Mouse (Mus musculus): ENCODE results near the gene Pcsk6.

Gene Pcsk6

DNA sequence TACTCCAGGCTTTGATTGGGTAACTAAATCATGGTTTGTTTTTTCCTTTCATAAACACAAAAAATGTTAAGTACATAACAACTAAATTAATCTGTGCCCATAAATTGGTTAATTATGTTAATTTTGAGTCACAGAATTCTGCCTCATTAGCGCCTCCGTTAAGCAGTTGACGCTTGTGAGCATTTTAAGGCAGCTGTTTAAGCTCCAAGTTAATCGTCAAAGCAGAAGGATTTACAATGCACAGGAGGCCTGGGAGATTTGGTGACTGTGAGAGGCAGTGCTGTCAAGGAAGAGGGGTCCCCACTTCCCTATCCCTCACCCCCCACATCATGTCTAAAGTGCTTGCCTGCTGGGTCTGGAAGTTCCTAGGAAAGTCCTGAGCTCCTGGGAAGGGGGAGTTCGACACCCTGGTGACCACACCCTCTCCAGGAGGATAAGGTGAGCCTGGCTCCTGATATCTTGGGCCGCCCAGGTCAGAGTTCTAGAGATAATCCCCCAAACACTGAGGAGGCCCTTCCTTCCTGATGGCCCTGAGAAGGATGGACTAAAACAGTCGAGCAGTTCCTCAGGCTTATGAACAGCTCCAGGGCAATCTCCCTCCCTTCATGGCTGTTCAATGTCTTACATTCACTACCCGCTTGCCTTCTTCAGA lies 83.9 kb downstream of the Pcsk6 start:
- DNase-seq (ENCODE audit: low spot score), result no peak

DNA sequence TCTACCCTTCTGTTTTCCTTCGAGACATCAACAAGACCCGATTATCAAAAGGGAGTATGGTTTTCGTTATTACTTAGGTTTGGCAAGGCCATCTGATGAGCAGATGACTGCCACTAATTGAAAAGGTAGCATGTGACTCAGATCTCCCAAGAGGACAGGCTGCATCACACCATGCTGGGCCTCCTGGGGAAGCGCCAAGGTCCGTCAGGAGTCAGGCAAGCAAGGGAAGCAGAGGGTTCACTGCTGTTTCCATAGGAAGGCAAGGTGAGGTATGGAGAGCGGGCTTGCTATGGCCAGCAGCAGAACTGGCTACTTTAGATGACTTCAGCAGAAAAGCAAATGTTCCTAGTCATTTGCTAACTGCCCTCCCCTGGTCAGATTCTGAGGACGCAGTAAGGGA lies 84.9 kb downstream of the Pcsk6 start:
- no peak for DNase-seq (ENCODE audit: low spot score)

DNA sequence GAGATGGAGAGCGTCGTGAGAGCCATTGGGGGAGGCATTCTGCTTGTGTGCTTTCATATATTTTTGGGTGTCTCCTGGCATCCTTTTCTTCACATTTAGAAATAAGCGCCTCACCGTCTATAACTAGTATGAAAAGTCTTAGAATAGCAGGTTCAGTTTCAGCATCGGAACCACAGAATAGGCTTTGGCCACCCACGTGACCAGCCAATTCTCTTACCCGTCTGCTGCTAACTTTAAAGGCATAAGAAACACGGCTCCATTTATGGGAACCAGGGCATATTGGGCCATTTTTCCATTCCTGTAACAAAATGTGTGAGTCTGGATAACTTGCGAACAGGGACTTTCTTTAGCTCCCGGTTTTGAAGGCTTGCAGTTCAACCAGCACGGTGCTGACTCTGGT lies 87.4 kb downstream of the Pcsk6 start:
- DNase-seq (ENCODE audit: low spot score), result no peak

GRCm38 (mm10) chr7:65954583-65954982 lies 93.0 kb downstream of the Pcsk6 start:
- no peak for DNase-seq (ENCODE audit: low spot score)

- DNase-seq (ENCODE audit: low spot score), result no peak
Observed at GRCm38 (mm10) chr7:65955304-65956220, 94.0 kb downstream of the Pcsk6 start.

DNA sequence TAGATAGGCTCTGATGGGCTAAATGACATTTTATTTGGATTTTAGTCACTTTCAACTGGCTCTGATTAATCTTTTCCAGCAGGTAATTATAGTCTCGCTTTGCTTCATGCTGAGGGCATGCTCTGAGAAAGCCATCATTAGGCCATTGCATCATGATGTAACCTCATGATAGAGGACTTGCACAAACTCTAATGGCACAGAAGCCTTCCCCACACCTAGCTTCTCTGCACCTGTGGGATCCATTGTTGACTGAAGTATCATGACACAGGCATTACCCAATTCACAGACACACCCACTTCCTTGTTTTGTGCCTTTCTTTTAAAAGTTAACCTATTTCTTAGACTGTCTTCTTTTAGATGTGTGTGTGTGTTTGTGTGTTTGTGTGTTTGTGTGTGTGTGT lies 95.7 kb downstream of the Pcsk6 start:
- no peak for DNase-seq (ENCODE audit: low spot score)

- DNase-seq (ENCODE audit: low spot score), result no peak
Observed at GRCm38 (mm10) chr7:65958105-65958504, 96.6 kb downstream of the Pcsk6 start.

GRCm38 (mm10) chr7:65959221-65959924 lies 97.8 kb downstream of the Pcsk6 start:
- DNase-seq (ENCODE audit: low spot score), result no peak

DNA sequence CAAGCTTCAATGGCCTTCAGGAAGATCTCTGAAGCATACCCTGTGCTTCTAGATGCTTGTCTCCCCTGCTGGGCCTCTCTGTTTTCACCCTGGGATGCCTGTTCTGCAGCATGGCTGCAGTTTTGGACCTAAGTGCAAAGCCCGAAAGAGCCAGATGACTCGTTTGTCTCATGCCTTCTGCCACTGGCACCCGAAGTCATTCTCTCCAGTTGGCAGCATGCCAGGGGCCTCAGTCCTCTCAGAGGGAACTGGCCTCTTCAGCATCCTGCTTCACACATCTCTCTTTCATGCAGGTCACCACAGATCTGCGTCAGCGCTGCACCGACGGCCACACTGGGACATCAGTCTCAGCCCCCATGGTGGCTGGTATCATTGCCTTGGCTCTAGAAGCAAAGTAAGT lies 101.1 kb downstream of the Pcsk6 start:
- no peak for DNase-seq (ENCODE audit: low spot score)

DNA sequence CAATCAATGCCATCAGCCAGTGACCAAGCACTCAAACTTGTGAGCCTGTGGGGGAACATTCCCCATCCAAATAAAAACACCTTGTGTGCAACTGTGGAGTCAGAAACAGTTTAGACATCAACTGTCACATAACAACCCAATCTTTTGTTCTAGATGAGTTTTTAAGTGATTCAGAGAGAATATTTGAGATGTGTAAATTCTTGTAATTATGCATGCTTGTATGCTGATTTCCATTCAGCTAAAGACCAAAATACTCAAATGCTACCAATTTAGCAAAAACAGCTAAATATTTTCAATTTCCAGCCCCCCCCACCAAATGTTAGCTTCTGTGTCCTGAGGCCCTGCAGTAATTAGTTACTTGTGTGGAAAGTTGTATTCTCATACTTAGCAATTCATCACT lies 102.9 kb downstream of the Pcsk6 start:
- no peak for DNase-seq (ENCODE audit: low spot score)

- no peak for DNase-seq (ENCODE audit: low spot score)
Observed at GRCm38 (mm10) chr7:65971301-65971700, 109.8 kb downstream of the Pcsk6 start.

DNA sequence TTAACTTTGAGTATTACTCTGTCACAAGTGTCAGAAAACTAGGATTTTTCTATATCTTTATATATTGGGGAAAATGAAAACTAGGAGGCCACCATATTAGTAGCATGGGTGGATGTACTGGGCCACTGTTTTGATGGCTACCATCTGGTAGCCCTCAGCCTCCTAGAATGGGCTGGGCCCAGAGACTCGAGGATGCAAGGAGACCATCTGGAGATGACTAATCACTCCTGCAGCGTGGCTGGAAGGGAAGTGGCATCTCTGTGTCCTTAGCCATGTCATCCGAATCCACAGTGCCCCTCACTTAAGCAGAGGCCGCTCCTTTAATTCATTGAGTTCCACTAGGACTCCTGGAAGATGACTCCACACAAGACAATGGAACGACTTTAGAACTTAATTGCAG lies 115.8 kb downstream of the Pcsk6 start:
- no peak for DNase-seq (ENCODE audit: low spot score)

DNA sequence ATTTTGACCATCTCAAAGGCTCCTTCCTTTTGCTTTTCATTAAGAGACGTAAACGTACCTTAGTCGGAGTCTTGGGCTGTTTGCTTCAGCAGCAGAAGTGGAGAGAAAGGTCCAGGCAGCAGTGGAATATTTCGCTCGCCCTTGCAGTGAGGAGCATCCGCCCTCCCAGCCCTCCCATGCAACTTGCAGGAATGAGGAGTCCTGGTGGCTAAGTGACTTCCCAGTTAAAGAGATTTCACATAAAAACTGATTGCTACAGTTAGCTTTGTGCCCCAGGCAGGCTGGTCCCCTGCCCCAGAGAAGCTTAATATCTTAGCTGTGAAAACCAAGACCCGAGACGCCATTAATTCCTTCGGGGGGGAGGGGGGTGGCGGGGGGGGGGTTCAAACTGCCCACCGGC lies 116.4 kb downstream of the Pcsk6 start:
- no peak for DNase-seq (ENCODE audit: low spot score)

GRCm38 (mm10) chr7:65978996-65979823 lies 117.7 kb downstream of the Pcsk6 start:
- DNase-seq (ENCODE audit: low spot score), result no peak

DNA sequence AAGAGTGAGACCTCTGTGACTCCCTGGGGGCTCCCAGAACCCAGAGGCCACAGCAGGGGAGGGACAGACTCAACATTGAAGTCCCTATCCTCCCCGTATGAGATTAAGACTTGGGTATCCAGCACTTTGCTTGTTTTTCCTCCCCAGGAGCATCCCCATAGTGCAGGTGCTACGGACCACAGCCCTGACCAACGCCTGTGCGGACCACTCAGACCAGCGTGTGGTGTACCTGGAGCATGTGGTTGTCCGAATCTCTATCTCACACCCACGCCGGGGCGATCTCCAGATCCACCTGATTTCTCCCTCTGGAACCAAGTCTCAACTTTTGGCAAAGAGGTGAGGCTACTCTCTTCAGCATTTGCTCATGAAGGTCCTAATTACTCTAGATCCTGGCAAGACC lies 118.5 kb downstream of the Pcsk6 start:
- no peak for DNase-seq (ENCODE audit: low spot score)

- no peak for DNase-seq (ENCODE audit: low spot score)
Observed at GRCm38 (mm10) chr7:65982057-65982456, 120.5 kb downstream of the Pcsk6 start.

- DNase-seq (ENCODE audit: low spot score), result no peak
Observed at GRCm38 (mm10) chr7:65988249-65988648, 126.7 kb downstream of the Pcsk6 start.

- no peak for DNase-seq (ENCODE audit: low spot score)
Observed at GRCm38 (mm10) chr7:65988709-65989108, 127.2 kb downstream of the Pcsk6 start.

GRCm38 (mm10) chr7:65992329-65992728 lies 130.8 kb downstream of the Pcsk6 start:
- DNase-seq (ENCODE audit: low spot score), result no peak

DNA sequence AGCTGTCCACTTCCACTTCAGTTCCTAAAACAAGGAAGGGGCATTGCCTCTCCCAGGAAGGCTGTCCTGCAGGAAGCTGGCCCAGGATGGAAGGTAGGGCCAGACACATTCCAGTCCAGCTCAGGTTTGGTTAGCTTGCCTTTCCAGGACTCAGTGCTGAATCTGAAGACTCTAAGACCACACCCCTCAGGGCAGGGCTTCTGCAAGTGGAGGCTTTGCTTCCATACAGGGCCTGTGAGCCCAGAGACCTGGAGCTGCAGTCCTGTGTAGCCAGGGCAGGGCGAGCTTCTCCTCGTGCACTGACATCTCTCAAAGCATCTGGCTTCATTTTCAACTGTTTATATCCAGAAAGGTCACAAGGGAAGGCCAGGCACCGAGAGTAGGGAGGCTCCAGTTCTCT lies 131.9 kb downstream of the Pcsk6 start:
- no peak for DNase-seq (ENCODE audit: low spot score)

DNA sequence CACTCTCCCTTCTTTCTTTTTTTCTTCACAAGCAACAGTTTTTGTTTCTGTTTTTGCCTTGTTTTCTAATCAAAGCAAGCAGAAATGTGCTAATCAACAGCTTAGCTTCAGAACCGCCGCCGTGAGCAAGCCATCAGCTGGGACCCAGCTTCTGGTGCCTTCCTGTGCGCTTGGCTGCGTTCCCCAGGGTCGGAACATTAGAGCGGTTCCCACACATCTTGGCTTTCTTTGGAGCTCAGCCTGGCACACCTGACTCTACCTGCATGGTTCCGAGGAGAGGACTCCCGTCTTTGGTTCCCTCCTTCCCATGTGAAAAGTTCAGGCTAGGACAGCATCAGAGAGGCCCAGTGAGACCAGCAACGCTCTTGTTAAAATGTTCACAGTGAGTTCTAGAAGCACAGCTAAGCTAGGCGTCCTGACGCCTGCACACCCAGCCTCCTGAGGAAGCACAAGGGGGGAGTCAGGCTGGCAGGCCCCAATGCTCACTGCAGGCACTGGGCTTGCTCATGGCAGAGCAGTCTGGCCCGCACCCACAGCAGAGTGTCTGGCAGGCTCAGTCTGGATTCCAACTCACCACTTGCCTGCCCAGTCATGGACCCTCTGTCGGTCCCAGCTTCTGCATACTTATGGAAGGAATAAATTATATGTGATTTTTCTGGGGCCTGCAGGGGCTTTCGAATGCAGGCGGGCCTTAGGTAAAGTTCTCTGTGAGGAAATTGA lies 139.7 kb downstream of the Pcsk6 start:
- no peak for DNase-seq (ENCODE audit: low spot score)

Measured in ovary, postnatal 36 days (tissue).